Mouse (Mus musculus) stomach, postnatal 0 days (tissue): ENCODE data around the gene Lgals3.

ENCODE experiments used
- CTCF ChIP-seq: IDR thresholded peaks from 2 replicates; pipeline ENCODE4 v1.5.1; 2016; ENCODE audit warnings: antibody characterized with exemption, low read depth, mild to moderate bottlenecking, moderate library complexity
- EP300 ChIP-seq: optimal IDR thresholded peaks from 2 replicates; pipeline ENCODE3; 2016; ENCODE audit warnings: antibody characterized with exemption

- TF ChIP-seq CTCF (no peak), EP300 (no peak)
Observed at GRCm38 (mm10) chr14:47419034-47419625, 51.6 kb downstream of the Lgals3 start.
